Mouse (Mus musculus) gastrocnemius, adult 8-10 months (tissue): ENCODE measurements around the gene Cbfa2t3. TPM values are rescaled to one million over a fixed set of nuclear protein-coding genes. Genes with fewer than 3 reads are reported as not detected.
A peak's percentile ranks its signal among the peaks of the same experiment; 100 is the strongest.

Experiments
- DNase-seq, 2 experiments: peaks; one replicate each; pipeline ENCODE4 v3.0.0; 2022; ENCODE audit warnings: low spot score in 2 of 2
- total RNA-seq, 4 experiments: library from RNA; stranded (reverse); gene quantifications; 2 replicates each; pipeline ENCODE4 v1.2.4; 2022

The Cbfa2t3 gene
- total RNA-seq, 4 experiments from 2014 or later = 12.3 to 22.0 (median 17.2) TPM

DNA sequence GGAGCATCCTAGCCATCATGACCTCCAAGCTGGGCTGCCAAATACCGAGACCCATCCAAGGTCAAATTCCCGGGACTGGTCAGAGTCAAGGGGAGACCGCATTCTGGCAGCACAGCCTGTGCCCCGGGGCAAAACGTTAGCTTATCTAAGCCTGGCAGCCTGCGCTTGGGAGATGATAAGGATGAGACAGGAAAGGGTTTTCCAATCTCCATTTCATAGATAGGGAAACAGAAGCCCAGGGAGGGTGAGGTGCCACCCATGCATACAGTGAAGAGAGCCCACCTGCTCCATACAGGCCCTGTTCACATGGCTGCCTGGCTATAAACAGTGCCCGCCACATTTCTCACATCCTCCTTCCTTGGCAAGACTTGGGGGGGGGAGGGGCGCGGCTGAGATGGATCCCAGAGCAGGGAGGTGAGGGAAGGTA lies 32.6 kb downstream of the Cbfa2t3 start:
- no peak for DNase-seq

DNA sequence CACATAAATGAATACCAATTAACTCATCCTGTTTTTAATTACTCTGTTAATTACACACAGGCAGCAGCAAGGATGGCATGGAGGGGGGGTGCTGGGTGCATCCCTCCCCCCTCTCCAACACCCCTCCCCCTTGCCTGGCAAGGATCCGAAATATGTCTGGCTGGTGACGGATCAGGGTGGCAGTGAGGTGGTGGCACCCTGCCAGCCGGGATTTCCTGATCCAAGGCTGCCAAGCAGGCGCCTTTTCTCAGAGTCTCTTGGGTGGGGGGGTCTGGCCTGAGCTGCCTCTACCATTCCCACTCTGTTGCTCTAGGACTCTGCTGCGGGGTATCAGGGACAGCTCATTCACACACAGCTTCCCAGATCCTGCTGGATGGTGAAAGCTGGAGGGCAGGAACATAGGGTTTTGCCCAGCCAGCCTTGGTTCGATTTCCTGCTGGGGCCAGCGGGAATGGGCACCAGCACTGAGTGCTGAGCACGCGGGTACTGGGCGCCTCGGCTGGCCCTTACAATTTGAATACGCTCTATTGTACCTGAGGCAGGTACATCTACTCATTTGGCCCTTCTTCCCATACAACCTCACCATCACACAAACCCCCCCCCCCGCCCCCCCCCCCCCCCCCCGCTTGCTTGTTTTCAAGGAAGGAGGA lies 33.1 kb downstream of the Cbfa2t3 start:
- DNase-seq = no peak

DNA sequence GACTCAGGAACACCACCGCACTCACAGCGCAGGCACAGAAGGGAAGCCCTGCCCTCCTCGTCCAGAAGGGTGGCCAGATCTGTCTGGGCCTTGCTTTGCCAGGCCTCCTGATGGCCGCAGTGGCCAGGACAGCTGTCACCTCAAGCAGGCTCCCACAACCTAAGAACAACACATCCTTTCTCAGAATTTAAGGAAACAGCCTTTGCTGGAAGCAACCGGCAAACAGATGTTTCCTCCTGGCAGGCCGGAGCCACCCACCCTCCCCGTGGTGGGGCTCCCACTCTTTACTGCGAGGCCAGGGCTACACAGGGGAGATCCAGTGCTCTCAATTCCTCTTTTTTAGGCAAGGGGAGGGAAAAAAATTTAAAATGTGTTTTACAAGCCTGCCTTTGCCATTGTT lies 33.7 kb downstream of the Cbfa2t3 start:
- DNase-seq = peak; percentile 35 to 54

DNA sequence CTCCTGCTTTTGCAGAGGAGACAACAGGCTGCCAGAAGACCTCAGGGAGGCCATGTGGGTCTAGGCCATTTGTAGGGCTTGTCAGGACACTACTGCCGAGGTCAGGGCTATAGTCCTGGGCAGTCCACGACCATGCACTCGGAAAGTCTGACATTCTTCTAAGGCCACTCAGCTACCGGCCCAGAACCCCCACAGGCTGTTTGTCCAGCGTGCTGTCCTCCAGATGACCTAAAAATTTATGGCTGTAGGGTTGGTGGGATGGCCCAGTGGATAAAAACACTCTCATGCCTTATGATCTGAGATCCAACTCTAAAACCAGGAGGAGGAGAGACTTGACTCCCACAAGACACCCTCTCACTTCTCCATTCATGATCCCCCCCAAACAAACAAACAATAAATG lies 35.2 kb downstream of the Cbfa2t3 start:
- DNase-seq = no peak

DNA sequence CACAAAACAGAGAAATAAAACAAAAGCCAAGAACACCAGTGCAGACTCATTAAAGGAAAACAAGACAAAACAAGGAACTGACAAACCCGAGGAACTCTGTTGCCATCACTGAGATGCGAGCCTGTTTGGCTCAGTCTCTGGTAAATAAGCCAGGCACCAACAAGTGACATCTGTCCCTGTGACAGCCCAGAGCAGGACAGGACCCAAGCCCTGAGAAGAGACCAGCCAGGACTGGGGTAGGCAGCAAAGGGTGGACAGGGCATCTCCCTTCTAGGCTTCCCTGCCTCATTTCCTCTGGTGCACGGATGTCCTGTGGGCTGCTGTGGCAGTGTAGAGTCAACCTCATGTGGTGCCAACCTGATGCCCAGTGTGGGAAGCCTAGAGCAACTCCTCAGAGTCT lies 35.8 kb downstream of the Cbfa2t3 start:
- DNase-seq = no peak

DNA sequence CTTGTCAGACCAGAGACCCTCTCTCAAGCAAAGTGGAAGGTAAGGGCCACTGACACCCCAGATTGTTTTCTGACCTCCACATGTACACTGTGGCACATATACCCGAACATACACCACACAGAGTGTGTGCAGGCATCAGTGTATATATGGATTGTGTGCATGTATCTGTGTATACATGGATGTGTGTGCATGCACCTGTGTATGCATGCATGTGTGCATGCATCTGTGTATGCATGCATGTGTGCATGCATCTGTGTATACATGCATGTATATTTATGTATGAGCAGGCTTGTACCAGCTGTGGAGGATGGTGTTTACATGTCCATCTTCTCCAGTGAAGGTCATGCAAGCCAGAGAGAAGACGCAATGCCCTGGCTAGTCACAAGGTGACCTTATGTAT lies 37.0 kb downstream of the Cbfa2t3 start:
- no peak for DNase-seq

DNA sequence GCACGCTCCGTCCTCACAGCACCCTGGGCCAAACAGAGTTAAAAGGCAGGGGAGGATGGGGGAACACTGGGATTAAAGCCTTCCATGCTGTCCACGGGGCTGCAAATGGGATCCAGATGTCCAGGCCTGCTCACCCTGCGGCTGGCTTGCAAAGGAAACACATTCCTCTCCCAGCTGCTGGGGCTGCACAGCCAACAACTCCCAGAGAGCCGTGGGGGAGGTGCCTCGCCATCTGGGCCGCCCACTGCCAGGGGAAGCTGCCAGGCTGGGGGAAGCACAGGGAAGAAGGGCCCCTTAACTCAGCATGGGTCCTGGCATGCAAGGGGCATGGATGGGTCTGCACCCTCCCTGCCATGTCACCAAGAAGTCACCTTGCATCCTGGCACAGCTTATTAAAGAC lies 37.8 kb downstream of the Cbfa2t3 start:
- peak; percentile 61 to 78 for DNase-seq

DNA sequence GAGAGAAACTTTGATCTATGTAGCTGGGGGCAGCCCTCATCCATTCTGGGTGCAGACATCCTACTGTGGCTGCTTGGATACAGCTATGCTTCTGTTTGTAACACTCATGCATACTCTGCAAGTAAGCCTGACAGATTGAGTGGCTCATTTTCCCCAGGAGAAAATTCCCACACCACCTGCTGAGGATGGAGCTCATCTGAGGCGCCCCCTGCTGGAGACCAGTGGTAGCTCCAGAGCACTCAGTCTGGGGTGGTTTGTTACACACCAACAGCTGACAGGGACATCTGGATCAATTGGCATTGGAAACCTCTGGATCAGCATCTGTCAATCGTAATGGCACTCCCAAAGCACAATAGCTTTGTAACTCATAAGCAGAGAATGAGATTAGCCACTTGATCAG lies 38.9 kb downstream of the Cbfa2t3 start:
- no peak for DNase-seq

DNA sequence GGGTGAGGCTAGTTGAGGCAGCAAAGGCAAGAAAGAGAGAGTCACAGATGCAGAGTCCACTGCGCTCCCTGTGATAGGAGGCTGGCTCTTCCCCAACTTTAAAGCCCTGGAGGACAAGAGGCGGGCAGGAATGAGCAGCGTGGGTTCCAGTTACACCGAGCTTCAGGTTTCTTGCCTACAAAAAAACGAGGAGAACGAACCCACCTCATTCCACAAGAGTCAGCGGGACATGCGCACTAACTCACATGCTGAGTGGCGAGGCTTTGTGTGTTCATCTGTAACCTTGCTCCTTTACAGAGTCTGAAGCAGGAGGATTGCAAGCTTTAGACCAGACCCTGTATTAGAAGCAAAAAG lies 40.1 kb downstream of the Cbfa2t3 start:
- DNase-seq = no peak

DNA sequence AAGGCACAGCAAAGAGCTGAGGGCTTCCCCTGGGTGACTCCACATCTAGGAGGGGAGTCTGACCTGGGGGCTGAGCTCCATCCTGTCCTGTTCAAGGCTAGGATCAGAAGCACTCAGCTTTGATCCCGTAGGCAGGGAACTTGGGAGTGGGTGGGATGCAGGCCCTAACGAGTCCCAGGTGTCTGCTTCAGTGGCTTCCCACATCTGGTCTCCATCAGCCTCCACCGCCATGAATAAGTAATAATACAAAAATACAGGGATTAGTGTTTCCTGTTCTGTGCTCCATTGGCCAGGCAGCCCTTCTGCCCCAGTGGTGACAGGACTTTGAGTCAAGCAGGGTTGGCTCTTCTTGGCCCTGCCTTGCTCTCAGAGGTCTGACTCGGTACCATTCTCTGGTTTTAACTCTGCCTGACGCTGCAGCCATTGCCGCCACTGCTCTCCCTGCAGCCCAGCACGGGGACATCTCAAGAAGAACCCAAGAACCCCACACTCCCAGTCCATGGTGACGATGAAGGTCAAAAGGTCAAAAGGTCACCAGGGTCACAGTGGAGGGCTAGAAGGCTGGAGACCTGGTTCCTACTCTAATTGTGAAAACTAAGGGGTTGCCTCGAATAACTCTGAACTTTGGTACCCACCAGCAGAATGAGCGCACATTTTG lies 40.6 kb downstream of the Cbfa2t3 start:
- no peak for DNase-seq

DNA sequence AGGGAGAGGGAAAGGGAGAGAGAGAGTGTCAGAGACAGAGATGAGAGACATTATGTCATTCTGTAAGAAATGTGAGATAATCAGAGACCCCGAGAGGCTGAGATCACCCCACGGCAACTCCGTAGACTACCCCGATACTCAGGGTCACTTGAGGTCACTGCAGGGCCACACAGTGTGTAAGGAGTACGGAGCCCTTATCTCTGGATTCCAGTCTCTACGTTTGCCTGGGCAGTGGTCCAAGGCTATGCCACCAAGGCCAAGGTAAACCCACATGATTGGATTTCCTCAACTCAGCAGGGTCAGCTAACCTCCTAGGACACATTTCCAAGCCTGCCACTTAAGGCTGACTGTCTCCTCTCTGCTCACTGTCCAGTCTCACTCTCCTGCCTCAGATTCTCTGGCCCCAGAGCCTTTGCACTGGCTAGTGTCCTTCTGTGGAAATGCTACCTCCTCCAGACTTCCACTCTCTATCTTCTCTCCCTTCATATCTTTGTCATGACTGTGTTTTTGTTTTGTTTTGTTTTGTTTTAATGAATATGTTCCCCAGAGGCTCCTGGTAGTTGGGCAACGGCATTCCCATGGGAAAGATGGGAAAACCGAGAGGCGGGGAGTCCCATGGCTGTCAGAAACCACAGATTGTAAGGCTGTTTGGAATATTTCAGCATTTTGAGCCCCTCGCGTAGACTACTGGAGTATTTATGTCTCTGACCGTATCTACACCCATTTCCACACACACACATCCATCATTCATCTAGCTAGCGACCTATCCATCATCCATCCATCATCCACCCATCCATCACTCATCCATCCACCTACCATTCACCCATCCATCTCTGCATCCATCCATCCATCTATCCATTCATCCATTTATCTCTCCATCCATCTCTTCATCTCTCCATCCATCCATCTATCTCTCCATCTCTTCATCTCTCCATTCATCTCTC lies 42.6 kb downstream of the Cbfa2t3 start:
- no peak for DNase-seq

DNA sequence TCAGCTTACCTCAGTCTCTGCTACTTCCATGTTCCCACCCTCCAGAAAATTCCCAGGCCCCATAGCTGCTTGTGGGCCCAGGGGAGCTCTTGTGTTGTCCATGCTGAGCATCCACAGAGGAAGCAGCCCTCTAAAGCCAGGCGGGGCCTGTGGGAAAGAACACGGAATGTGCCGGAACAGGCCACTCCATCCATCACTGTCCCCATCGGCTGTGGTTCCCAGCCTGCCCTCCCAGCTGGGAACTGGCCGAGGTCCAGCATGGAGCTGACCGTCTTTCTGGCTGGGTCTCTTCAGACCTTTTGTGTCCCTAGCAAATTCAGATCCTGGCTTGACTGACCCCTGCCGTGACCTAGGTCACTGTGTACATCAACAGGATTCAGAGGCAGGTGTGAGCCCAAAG lies 44.1 kb downstream of the Cbfa2t3 start:
- DNase-seq = no peak

DNA sequence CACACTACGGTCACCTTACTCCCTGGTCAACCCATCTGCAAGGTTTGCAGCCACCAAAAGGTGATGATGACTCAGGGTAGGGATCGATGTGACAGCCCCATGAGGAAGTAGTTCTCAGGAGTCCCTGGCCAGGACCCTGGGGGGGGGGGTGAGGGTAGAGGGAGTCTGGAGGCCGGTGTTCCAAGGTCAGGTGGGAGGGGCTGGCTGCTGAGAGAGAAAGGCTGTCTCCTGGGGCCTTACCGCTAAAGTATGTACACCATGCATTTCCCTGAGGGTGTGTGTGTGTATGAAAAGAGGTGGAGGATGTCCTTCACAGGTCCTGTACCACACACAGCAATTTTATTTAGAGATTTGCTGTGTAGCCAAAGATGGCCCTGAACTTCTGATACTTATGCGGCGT lies 46.3 kb downstream of the Cbfa2t3 start:
- no peak for DNase-seq

DNA sequence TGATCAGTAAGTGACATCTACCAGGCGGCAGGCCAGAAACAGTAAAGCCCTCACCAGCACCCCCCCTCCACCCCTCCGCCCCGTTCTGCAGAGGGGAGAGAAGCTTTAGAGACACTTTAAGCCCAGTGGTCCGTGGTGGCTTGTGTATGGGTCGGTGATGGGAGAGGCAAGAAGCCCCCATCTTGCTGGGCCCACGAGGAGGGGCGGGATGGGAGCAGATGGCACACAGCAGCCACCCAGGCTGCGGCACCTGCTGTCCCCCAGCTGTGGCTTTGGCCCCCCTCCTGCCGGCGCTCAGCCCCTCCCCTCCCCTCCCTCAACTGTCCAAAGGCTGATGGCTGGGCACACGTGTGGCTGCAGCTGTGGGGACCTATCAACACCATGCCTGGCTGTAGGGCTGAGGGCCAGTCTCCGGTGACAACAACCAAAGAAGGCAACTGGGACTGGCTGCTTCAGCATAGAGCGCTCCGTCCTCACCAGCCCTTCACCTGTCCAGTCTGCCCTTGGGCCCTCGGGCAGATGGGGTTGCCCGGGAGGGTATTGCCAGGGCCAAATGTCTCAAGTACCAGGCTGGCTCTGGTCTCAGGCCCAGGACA lies 47.5 kb downstream of the Cbfa2t3 start:
- DNase-seq = peak; percentile 67 to 87

DNA sequence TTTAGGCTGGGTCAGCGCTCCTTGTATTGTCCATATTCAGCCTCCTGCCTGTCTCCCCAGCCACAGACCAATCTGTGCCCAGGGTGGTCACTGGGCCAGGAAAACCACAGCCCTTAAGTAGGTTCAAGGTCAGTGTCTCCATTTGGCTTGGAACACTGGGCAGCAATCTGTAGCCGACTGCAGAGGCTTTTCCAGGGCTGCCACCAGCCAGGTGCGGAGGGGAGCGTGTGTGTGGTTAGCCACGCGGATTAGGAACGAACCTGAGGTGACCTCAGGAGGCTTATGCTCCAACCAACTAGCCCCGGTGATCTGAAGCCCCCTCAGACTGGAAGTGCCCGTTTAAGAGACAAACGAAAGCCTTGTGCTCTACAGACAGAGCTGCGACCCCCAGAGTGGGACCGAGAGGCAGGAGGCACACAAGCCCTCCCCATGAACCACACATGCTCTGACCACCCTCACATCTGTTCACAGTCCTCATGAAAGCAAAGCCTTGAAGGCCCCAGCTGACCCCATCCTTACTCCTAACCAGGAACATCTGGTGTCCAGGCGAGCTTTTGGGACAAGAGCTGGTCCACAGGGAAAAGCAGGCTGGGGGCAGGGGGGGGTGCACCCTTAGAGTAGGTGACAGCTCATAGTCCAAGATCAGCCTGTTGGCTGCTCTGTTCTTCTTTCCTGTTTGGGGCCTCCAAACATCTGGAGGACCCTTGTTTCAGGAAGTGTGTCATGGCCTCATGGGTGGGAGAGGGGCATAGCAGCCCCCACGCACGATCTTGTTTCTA lies 50.5 kb downstream of the Cbfa2t3 start:
- DNase-seq = no peak

DNA sequence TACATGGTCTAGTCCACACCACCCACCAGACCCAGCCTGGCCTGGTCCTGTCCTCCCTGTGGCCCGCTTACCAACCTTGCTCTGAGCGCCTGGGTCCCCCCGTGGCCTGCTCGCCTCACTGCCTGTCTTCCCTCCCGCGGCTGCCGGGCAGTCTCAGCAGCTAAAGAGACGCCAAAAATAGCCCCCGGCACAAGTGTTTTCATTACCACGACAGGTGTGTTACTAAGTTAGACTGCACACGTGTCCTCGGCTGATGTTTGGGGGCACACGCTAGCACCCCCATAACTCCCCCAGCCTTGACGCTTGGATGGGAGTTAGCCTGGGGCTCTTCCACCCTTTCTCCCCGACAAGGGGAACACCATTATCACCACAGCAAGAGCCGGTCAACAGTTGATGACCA lies 52.6 kb downstream of the Cbfa2t3 start:
- peak in 1 of 2 experiments; percentile 54 for DNase-seq

DNA sequence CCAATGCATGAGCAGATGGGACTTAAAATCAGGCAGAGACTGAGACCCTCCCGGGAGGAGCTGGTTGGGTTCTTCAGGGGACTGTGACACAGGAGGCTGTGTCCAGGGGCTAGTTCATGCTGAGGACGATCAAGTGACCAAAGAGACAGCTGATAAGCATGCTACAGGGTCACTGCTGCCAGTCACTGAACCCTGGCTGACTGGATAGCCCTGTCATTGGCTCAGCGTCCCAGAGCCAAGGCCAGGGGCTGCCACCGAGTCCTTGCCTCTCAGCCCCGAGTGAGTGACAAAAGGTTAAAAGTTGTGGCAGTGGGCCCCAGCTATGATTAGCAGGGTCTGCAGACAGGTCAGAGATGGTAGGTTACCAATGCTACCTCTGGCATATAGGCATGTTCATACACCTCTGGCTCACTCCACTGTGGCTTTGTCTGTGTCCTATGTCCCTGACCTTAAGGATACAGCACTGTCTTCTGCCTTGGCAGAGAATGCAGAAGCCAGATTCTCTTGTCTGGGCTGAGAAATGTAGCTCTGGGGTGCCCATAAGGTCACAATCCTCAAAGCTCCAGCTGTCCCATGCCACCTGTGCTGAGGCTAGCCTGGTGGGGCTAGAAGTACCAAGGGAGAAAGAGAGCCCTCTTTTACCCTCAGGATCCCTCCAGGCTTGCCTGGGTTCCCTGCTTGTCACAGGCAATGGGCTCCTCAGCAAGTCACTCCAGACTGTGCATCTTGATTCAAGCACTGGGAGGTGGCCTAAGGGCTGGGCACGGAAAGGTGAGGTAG lies 54.5 kb downstream of the Cbfa2t3 start:
- DNase-seq = no peak

DNA sequence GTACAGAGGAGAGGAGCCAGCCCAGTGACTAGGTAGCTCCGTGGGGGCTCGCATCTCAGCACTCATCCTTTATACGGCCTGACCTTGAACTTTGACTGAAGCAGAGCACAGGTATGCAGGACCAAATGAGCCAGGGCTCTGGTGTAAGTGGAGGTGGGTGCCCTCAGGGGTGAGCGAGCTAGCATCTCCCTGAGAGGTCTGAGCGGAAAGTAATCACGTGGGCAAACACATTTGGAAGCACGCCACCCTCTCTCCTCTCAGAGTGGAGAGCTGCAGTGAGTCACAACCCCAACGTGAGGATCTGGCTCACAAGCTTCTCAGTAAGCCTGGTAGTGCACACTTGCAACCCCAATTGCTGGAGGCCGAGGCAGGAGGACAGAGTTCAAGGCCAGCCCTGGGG lies 56.8 kb downstream of the Cbfa2t3 start:
- DNase-seq = no peak

DNA sequence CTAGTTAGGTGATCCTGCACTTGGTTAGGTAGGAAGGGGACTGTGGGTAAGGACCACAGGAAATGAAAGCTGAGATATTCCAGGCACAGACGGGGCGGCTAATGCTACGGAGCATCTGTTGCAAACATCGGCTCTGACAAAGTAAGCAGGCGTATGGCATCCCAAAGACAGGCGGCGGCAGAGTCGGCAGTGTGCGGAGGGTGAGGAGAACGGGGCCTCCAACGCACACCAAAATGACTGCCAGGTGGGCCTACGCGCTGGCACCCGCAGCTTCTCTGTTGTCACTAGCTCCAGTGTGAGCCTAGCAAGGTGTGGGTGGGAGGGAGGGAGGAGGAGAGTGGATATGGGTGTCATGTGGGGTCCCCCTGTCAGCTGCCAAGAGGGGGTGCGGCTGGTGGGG lies 57.5 kb downstream of the Cbfa2t3 start:
- DNase-seq = no peak

DNA sequence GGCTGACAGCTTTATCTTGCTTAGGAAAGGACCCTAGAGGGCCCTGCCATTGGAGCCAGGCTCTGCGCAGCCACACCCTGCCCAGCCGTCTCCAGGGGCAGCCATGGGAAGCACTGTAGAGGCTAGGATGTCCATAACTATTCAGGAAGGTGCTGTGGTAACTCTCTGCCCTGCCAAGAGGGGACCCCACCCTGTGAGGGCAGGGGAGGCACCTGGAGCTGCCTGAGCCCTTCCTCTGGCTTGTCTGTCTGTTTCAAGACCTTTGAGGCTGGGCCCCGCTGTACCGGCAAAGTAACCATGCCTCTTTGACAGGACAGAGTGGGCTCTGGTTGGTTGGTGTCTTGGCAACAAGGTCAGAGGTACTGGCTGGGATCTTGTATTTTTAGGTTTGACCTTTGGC lies 58.1 kb downstream of the Cbfa2t3 start:
- DNase-seq = no peak
